Mouse (Mus musculus): ENCODE results near the gene Grap.

Grap gene

GRCm38 (mm10) chr11:61683907-61684731, 31.1 kb downstream of the Grap start, which contains the start of gene Fam83g:
Gene Fam83g (plus strand): TSS chr11:61684091.
- peak; percentile 72 for DNase-seq (ENCODE audit: low spot score)

GRCm38 (mm10) chr11:61685119-61685725, 32.2 kb downstream of the Grap start:
- DNase-seq (ENCODE audit: low spot score), result no peak

GRCm38 (mm10) chr11:61686141-61686540, 33.1 kb downstream of the Grap start:
- no peak for DNase-seq (ENCODE audit: low spot score)

GRCm38 (mm10) chr11:61686906-61687453, 33.9 kb downstream of the Grap start:
- no peak for DNase-seq (ENCODE audit: low spot score)

- DNase-seq (ENCODE audit: low spot score), result no peak
These were observed 34.5 kb downstream of the Grap start for GRCm38 (mm10) chr11:61687595-61687994.

- no peak for DNase-seq (ENCODE audit: low spot score)
These were observed 39.9 kb downstream of the Grap start for GRCm38 (mm10) chr11:61692996-61693395.

GRCm38 (mm10) chr11:61698852-61699251, 45.8 kb downstream of the Grap start:
- no peak for DNase-seq (ENCODE audit: low spot score)

GRCm38 (mm10) chr11:61699460-61699859, 46.4 kb downstream of the Grap start:
- DNase-seq (ENCODE audit: low spot score), result no peak

- no peak for DNase-seq (ENCODE audit: low spot score)
These were observed 46.9 kb downstream of the Grap start for GRCm38 (mm10) chr11:61699933-61700332.

GRCm38 (mm10) chr11:61701696-61702095, 48.6 kb downstream of the Grap start:
- peak; percentile 28 for DNase-seq (ENCODE audit: low spot score)

GRCm38 (mm10) chr11:61702494-61702893, 49.4 kb downstream of the Grap start:
- DNase-seq (ENCODE audit: low spot score), result no peak

- DNase-seq (ENCODE audit: low spot score), result no peak
These were observed 52.5 kb downstream of the Grap start for GRCm38 (mm10) chr11:61705581-61705980.

- no peak for DNase-seq (ENCODE audit: low spot score)
These were observed 53.2 kb downstream of the Grap start for GRCm38 (mm10) chr11:61706232-61706631.

GRCm38 (mm10) chr11:61708928-61709327, 55.9 kb downstream of the Grap start:
- no peak for DNase-seq (ENCODE audit: low spot score)

- DNase-seq (ENCODE audit: low spot score), result no peak
These were observed 60.2 kb downstream of the Grap start for GRCm38 (mm10) chr11:61713157-61713855.

GRCm38 (mm10) chr11:61714346-61715117, 61.5 kb downstream of the Grap start:
- DNase-seq (ENCODE audit: low spot score), result peak; percentile 95

- no peak for DNase-seq (ENCODE audit: low spot score)
These were observed 62.1 kb downstream of the Grap start for GRCm38 (mm10) chr11:61715130-61715529.

- no peak for DNase-seq (ENCODE audit: low spot score)
These were observed 64.9 kb downstream of the Grap start for GRCm38 (mm10) chr11:61717990-61718389.

- DNase-seq (ENCODE audit: low spot score), result no peak
These were observed 66.3 kb downstream of the Grap start for GRCm38 (mm10) chr11:61719387-61719786.

GRCm38 (mm10) chr11:61719826-61720225, 66.8 kb downstream of the Grap start:
- no peak for DNase-seq (ENCODE audit: low spot score)

GRCm38 (mm10) chr11:61720636-61721035, 67.6 kb downstream of the Grap start, which contains the start of gene Slc5a10:
Gene Slc5a10 (minus strand): TSS chr11:61720826.
- DNase-seq (ENCODE audit: low spot score), result no peak

GRCm38 (mm10) chr11:61722077-61722476, 69.0 kb downstream of the Grap start:
- DNase-seq (ENCODE audit: low spot score), result no peak

Data from embryo, embryonic 10 days (tissue).